Mouse (Mus musculus): ENCODE results near the gene Abcb6. TPM values are rescaled to one million over a fixed set of nuclear protein-coding genes. Genes with fewer than 3 reads are reported as not detected.
A peak's percentile ranks its signal among the peaks of the same experiment; 100 is the strongest.

The Abcb6 gene
- total and polyA plus RNA-seq, 2 experiments from 2014 or later: 17.6 to 36.0 TPM

DNA sequence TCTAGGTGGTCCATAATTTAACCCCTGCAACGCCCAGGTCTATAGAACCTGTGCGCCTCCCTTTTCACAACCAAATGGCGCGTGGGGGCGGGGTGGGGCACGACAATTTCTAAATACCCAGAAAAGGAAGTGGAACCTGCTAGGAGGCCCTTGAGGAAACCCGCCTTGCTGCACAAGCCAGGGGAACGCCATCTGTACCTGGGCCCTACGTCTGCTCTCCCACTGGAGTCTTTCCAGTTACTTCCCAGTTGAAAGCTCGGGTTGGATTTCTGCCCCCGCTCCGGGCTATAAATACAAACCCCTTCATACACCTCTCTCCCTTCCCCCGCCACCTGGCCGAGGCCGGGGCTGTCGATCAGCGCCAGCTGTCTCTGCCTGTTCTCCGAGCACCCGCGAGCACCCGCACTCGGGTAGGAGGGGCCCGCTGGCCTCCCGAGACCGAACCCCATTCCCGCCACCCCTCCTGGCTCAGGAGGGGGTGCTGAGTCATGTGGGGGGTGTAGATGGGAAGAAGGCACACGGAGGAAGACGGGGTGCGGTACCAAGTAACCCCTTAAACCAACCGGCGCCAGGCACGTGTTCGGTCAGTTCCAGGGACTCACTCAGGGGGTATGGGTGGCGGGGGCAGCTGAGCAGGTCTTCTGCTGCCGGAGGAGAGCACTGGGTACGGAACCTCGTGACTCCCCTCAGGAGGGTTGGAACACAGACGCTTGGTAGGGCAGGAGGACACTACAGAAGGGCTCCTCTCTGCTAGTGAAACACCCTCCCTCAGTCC, 38.2 kb upstream of the Abcb6 start:
- Histone ChIP-seq H3K27me3 (ENCODE audit: control insufficient read depth, insufficient read depth, low read length) (peaks cover 18% of the 10 kb centered on the region; the same call in 1 of the 2 replicates), H3K4me3 (ENCODE audit: low read depth, low read length) (peak overlapping the region; percentile 61), H3K9ac (replicated peaks; ENCODE audit: low read depth, low read length) (peak overlapping the region; percentile 60), H3K4me1 (ENCODE audit: control insufficient read depth, insufficient read depth) (peaks cover 21% of the 10 kb centered on the region), H3K4me2 (ENCODE audit: low read depth, low read length) (peak overlapping the region; percentile 87), H3K27ac (ENCODE audit: low read depth) (peak overlapping the region; percentile 82), H3K36me3 (replicated peaks; ENCODE audit: control insufficient read depth, insufficient read depth, low read length) (peaks cover 34% of the 10 kb centered on the region), H3K9me3 (replicated peaks; ENCODE audit: control insufficient read depth, low read length) (no peaks in the 10 kb centered on the region)
- 2% methylated on average over 37 of the region's 38 CpGs for WGBS
- TF ChIP-seq EP300 (IDR thresholded peaks at IDR 0.05; ENCODE audit: low read depth) (no peak), CTCF (IDR thresholded peaks at IDR 0.05; ENCODE audit: low read depth) (no peak)
- ATAC-seq (ENCODE audit: insufficient read depth, low read depth) (peak; percentile 45), DNase-seq (ENCODE audit: low spot score) (no peak)

DNA sequence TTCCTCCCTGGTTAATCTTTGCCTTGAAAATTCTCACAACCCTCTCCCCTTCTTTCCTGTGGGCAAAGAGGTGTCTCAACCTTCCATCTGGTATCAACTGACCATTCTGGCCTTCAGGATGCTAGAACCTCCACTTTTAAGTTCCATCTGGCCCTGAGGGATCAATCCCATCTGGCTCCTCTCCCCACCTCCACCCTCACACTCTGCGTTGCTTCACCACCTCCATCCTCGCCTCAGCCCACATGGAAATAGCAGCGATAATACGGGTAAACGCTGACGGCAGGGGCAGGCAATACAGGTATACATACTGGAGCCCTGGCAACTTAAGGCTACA, 37.7 kb upstream of the Abcb6 start:
- ATAC-seq (ENCODE audit: insufficient read depth, low read depth) (no peak), DNase-seq (ENCODE audit: low spot score) (no peak)
- TF ChIP-seq CTCF (IDR thresholded peaks at IDR 0.05; ENCODE audit: low read depth): no peak
- no peak for TF ChIP-seq EP300 (IDR thresholded peaks at IDR 0.05; ENCODE audit: low read depth)
- peak overlapping the region; percentile 60 for H3K9ac ChIP-seq (replicated peaks; ENCODE audit: low read depth, low read length)
- H3K27me3 ChIP-seq (ENCODE audit: control insufficient read depth, insufficient read depth, low read length): peaks cover 18% of the 10 kb centered on the region; the same call in 1 of the 2 replicates
- H3K4me3 ChIP-seq (ENCODE audit: low read depth, low read length): peak overlapping the region; percentile 61
- peak overlapping the region; percentile 82 for H3K27ac ChIP-seq (ENCODE audit: low read depth)
- WGBS: 1% methylated on average over 6 of the region's 6 CpGs
- peak overlapping the region; percentile 87 for H3K4me2 ChIP-seq (ENCODE audit: low read depth, low read length)
- H3K9me3 ChIP-seq (replicated peaks; ENCODE audit: control insufficient read depth, low read length): no peaks in the 10 kb centered on the region
- H3K4me1 ChIP-seq (ENCODE audit: control insufficient read depth, insufficient read depth): peaks cover 21% of the 10 kb centered on the region
- H3K36me3 ChIP-seq (replicated peaks; ENCODE audit: control insufficient read depth, insufficient read depth, low read length): peaks cover 40% of the 10 kb centered on the region

DNA sequence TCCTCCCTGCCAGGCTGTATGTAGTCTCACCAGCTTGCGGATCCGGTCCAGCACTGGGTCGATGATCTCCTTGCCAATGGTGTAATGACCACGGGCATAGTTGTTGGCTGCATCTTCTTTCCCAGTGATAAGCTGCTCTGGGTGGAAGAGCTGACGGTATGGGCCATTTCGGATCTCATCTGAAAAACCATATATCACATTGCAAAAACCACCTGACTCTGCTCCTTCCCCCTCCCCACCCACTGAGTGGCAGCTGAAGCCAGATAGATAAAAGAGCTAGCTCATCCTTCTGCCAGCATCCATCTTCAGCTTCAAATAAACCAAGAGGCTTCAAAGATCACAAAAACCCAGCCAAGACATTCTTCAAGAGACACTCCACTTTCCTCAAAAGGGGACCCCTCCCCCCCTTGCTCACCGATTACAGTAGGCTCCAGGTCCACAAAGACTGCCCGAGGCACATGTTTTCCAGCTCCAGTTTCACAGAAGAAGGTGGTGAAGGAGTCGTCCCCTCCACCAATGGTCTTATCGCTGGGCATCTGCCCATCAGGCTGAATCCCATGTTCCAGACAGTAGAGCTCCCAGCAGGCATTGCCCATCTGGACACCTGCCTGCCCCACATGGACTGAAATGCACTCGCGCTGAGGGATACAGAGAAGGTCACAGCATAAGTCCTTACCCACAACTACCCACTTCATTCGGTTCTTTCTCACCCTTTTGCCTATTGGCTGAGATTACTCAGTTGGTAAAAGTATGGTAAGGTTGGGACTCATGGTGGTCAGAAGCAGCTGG, 36.8 kb upstream of the Abcb6 start:
- H3K36me3 ChIP-seq (replicated peaks; ENCODE audit: control insufficient read depth, insufficient read depth, low read length): peaks cover 45% of the 10 kb centered on the region
- H3K27me3 ChIP-seq (ENCODE audit: control insufficient read depth, insufficient read depth, low read length): peaks cover 18% of the 10 kb centered on the region; the same call in 1 of the 2 replicates
- peak overlapping the region; percentile 61; the same call in 1 of the 2 replicates for H3K4me3 ChIP-seq (ENCODE audit: low read depth, low read length)

GRCm38 (mm10) chr1:75215785-75216184, 35.6 kb upstream of the Abcb6 start:
- Histone ChIP-seq H3K27me3 (ENCODE audit: control insufficient read depth, insufficient read depth, low read length) (peaks cover 15% of the 10 kb centered on the region; the same call in 1 of the 2 replicates), H3K27ac (ENCODE audit: low read depth) (no peak overlapping the region), H3K4me3 (ENCODE audit: low read depth, low read length) (no peak overlapping the region), H3K36me3 (replicated peaks; ENCODE audit: control insufficient read depth, insufficient read depth, low read length) (peaks cover 45% of the 10 kb centered on the region), H3K9ac (replicated peaks; ENCODE audit: low read depth, low read length) (no peak overlapping the region), H3K4me2 (ENCODE audit: low read depth, low read length) (no peak overlapping the region), H3K9me3 (replicated peaks; ENCODE audit: control insufficient read depth, low read length) (no peaks in the 10 kb centered on the region), H3K4me1 (ENCODE audit: control insufficient read depth, insufficient read depth) (peaks cover 29% of the 10 kb centered on the region)
- no peak for TF ChIP-seq CTCF (IDR thresholded peaks at IDR 0.05; ENCODE audit: low read depth)
- no peak for TF ChIP-seq EP300 (IDR thresholded peaks at IDR 0.05; ENCODE audit: low read depth)
- no peak for ATAC-seq (ENCODE audit: insufficient read depth, low read depth)
- no peak for DNase-seq (ENCODE audit: low spot score)
- 90% methylated on average over 9 of the region's 9 CpGs for whole genome bisulfite sequencing

More for the DNA sequence above, 36.8 kb upstream of the Abcb6 start:
- H3K9ac ChIP-seq (replicated peaks; ENCODE audit: low read depth, low read length): no peak overlapping the region
- peaks cover 21% of the 10 kb centered on the region for H3K4me1 ChIP-seq (ENCODE audit: control insufficient read depth, insufficient read depth)
- H3K27ac ChIP-seq (ENCODE audit: low read depth): peak overlapping the region; percentile 70
- H3K4me2 ChIP-seq (ENCODE audit: low read depth, low read length): peak overlapping the region; percentile 87
- TF ChIP-seq CTCF (IDR thresholded peaks at IDR 0.05; ENCODE audit: low read depth) (no peak), EP300 (IDR thresholded peaks at IDR 0.05; ENCODE audit: low read depth) (no peak)
- no peak for DNase-seq (ENCODE audit: low spot score)
- 62% methylated on average over 13 of the region's 13 CpGs for WGBS
- no peak for ATAC-seq (ENCODE audit: insufficient read depth, low read depth)
- H3K9me3 ChIP-seq (replicated peaks; ENCODE audit: control insufficient read depth, low read length): no peaks in the 10 kb centered on the region

GRCm38 (mm10) chr1:75214886-75215285, 34.7 kb upstream of the Abcb6 start:
- DNase-seq (ENCODE audit: low spot score): no peak
- Histone ChIP-seq H3K27me3 (ENCODE audit: control insufficient read depth, insufficient read depth, low read length) (peaks cover 6% of the 10 kb centered on the region; the same call in 1 of the 2 replicates), H3K4me3 (ENCODE audit: low read depth, low read length) (no peak overlapping the region), H3K4me2 (ENCODE audit: low read depth, low read length) (no peak overlapping the region), H3K9me3 (replicated peaks; ENCODE audit: control insufficient read depth, low read length) (no peaks in the 10 kb centered on the region), H3K4me1 (ENCODE audit: control insufficient read depth, insufficient read depth) (peaks cover 35% of the 10 kb centered on the region), H3K9ac (replicated peaks; ENCODE audit: low read depth, low read length) (no peak overlapping the region), H3K36me3 (replicated peaks; ENCODE audit: control insufficient read depth, insufficient read depth, low read length) (peaks cover 45% of the 10 kb centered on the region), H3K27ac (ENCODE audit: low read depth) (peak overlapping the region; percentile 86)
- ATAC-seq (ENCODE audit: insufficient read depth, low read depth): no peak
- WGBS: 54% methylated on average over 5 of the region's 5 CpGs
- TF ChIP-seq EP300 (IDR thresholded peaks at IDR 0.05; ENCODE audit: low read depth) (0 out of 2 replicates have a peak, but pooled peaks have one; percentile 42), CTCF (IDR thresholded peaks at IDR 0.05; ENCODE audit: low read depth) (no peak)
